17 mouse cellular contexts compared by ENCODE assay signal in the genomic region with DNA sequence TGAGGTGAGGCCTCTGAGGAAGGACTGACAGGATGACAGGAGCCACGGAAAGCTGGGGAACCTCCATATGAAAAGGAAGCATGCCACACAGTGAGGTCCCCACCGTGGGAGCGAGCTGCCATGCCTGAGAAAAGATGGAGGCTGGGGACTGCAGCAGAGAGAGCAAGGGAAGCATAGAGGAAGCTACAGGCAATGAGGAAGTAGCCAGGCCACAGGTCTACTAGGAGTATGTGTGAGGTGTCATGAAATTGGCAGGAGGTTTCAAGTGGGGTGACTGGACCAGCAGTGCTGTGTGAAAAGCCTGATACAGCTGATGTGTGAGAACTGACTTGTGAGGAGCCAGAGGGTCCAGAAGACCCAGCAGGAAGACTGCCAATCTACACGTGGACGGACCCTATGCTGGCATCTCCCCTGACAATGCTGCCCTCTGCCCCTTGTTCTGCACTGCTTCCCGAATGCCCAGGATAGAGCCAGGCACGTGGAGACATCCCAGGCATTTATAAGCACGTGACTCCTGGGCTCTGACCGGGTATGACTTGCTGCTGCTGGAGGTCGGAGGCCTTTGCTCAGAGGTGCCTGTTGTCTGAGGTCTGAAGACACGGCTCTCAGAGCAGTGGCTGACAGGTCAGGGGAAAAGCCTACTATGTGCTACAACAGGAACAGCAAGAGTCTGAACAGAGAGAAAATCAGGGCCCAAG.
DNase-seq lines count a peak whose midpoint lies in the region; ATAC-seq and TF ChIP-seq lines count a peak whose summit lies in the region.
"Had no signal": no experiment of that assay in that cellular context is flagged by ENCODE, and none has a peak within 500 bp of the region (broad histone marks: within the 10 kb centered on the region; RNA-seq: fewer than 3 reads in every experiment).

No protein-coding gene starts in this region.

- intact Hi-C loops in heart, adult 2 months (cut with DNase I): no loop called here
- intact Hi-C loops in left cerebral cortex, postnatal 25 days (cut with DNase I): no loop called here

- no peaks in the 10 kb centered on the region for H3K27me3 ChIP-seq in heart, adult 2 months (ENCODE audit: control insufficient read depth, insufficient read depth, low read length)
- H3K27me3 ChIP-seq in kidney, embryonic 15.5 days: no peaks in the 10 kb centered on the region
- no peaks in the 10 kb centered on the region for H3K27me3 ChIP-seq in heart, postnatal 0 days (ENCODE audit: control insufficient read depth, insufficient read depth, low read length)
- H3K27me3 ChIP-seq: embryonic facial prominence, embryonic 15.5 days; hindbrain, embryonic 15.5 days; Patski had no signal

- H3K36me3 ChIP-seq in heart, adult 2 months (ENCODE audit: control insufficient read depth, insufficient read depth, low read length): no peaks in the 10 kb centered on the region
- H3K36me3 ChIP-seq in kidney, embryonic 15.5 days: no peaks in the 10 kb centered on the region
- no peaks in the 10 kb centered on the region for H3K36me3 ChIP-seq in heart, postnatal 0 days (replicated peaks; ENCODE audit: control insufficient read depth, insufficient read depth, low read length)
- H3K36me3 ChIP-seq: embryonic facial prominence, embryonic 15.5 days; G1E; hindbrain, embryonic 15.5 days had no signal

- H3K79me2 ChIP-seq in heart, adult 2 months (replicated peaks; ENCODE audit: control insufficient read depth, insufficient read depth, low read length): no peaks in the 10 kb centered on the region

- TF ChIP-seq EP300 in heart, adult 2 months (IDR thresholded peaks at IDR 0.05; ENCODE audit: insufficient read depth, low read depth, low read length): 0 out of 2 replicates have a peak, but pooled peaks have one; percentile 45
- no peak for TF ChIP-seq EP300 in heart, postnatal 0 days (IDR thresholded peaks at IDR 0.05; ENCODE audit: low read depth)

- DNase-seq in heart, adult 2 months: peak in 1 of 2 experiments; percentile 52
- DNase-seq in heart, postnatal 4 days: no peak
- DNase-seq in kidney, adult 8-10 months: peak; percentile 36 to 50
- DNase-seq in heart, postnatal 0 days (ENCODE audit: low spot score): no peak
- DNase-seq in kidney, postnatal 14 days: peak; percentile 26
- no peak for DNase-seq in right cerebral cortex, postnatal 25 days
- DNase-seq in left cerebral cortex, postnatal 25 days (ENCODE audit: low spot score in 2 of 2): no peak
- DNase-seq: adrenal gland, postnatal 36 days; B cell, adult 2 months; cerebellum, adult 9-10 months; lung, postnatal 4 days; thymus, adult 18-20 months had no signal

- H3K4me2 ChIP-seq in kidney, embryonic 15.5 days: no peak overlapping the region
- no peak overlapping the region for H3K4me2 ChIP-seq in heart, postnatal 0 days (ENCODE audit: low read depth, low read length)
- H3K4me2 ChIP-seq: embryonic facial prominence, embryonic 15.5 days; hindbrain, embryonic 15.5 days had no signal

- no peak overlapping the region for H3K9ac ChIP-seq in heart, adult 2 months (ENCODE audit: low read depth, low read length)
- no peak overlapping the region for H3K9ac ChIP-seq in kidney, embryonic 15.5 days
- H3K9ac ChIP-seq in heart, postnatal 0 days (replicated peaks; ENCODE audit: low read depth, low read length): no peak overlapping the region
- H3K9ac ChIP-seq: embryonic facial prominence, embryonic 15.5 days; hindbrain, embryonic 15.5 days had no signal

- H3K27ac ChIP-seq in heart, adult 2 months: peak overlapping the region; percentile 47; the same call in 1 of the 2 replicates
- H3K27ac ChIP-seq in kidney, embryonic 15.5 days: no peak overlapping the region
- H3K27ac ChIP-seq in heart, postnatal 0 days (ENCODE audit: low read depth): no peak overlapping the region
- H3K27ac ChIP-seq: embryonic facial prominence, embryonic 15.5 days; hindbrain, embryonic 15.5 days had no signal

- no peak for ATAC-seq in kidney, embryonic 15.5 days (replicated peaks; ENCODE audit: low FRiP score)
- ATAC-seq in heart, postnatal 0 days (ENCODE audit: insufficient read depth, low read depth): peak; percentile 53; the same call in 1 of the 2 replicates
- ATAC-seq: Patski had no signal

- TF ChIP-seq POLR2A in heart, adult 2 months (IDR thresholded peaks at IDR 0.05; ENCODE audit: insufficient read depth, low read depth, low read length): no peak

- 66% methylated on average over 11 of the region's 11 CpGs for WGBS in heart, adult 2 months
- WGBS in kidney, embryonic 15.5 days: 74% methylated on average over 11 of the region's 11 CpGs
- WGBS in heart, postnatal 0 days: 45% methylated on average over 11 of the region's 11 CpGs

- H3K4me3 ChIP-seq in heart, adult 2 months: no peak overlapping the region
- no peak overlapping the region for H3K4me3 ChIP-seq in kidney, embryonic 15.5 days (replicated peaks)
- H3K4me3 ChIP-seq in heart, postnatal 0 days (ENCODE audit: low read depth, low read length): no peak overlapping the region
- H3K4me3 ChIP-seq: embryonic facial prominence, embryonic 15.5 days; hindbrain, embryonic 15.5 days had no signal

- H3K4me1 ChIP-seq in heart, adult 2 months (ENCODE audit: control insufficient read depth, insufficient read depth, low read length): peaks cover 1% of the 10 kb centered on the region
- H3K4me1 ChIP-seq in kidney, embryonic 15.5 days: peaks cover 4% of the 10 kb centered on the region; the same call in 1 of the 2 replicates
- peaks cover 3% of the 10 kb centered on the region; the same call in 1 of the 2 replicates for H3K4me1 ChIP-seq in heart, postnatal 0 days (ENCODE audit: control insufficient read depth, insufficient read depth)

- no peaks in the 10 kb centered on the region for H3K9me3 ChIP-seq in kidney, embryonic 15.5 days (replicated peaks)
- H3K9me3 ChIP-seq in heart, postnatal 0 days (replicated peaks; ENCODE audit: control insufficient read depth, low read length): no peaks in the 10 kb centered on the region
- H3K9me3 ChIP-seq: embryonic facial prominence, embryonic 15.5 days; G1E; hindbrain, embryonic 15.5 days had no signal

- no peak for TF ChIP-seq CTCF in heart, adult 2 months (IDR thresholded peaks at IDR 0.05)
- no peak for TF ChIP-seq CTCF in heart, postnatal 0 days (IDR thresholded peaks at IDR 0.05; ENCODE audit: low read depth)

Comparison
In these comparisons a context has a peak if more than half of its experiments do, and no peak if none do; other contexts are left out.
1. DNase-seq: peak in kidney, adult 8-10 months (2 of 2) and kidney, postnatal 14 days (single experiment); none in heart, postnatal 4 days (single experiment), heart, postnatal 0 days (single experiment), right cerebral cortex, postnatal 25 days (single experiment) and left cerebral cortex, postnatal 25 days (0 of 2).